Mouse (Mus musculus) liver, adult 2 months (tissue): ENCODE data around the gene Tspan11.

Experiments used
- CTCF ChIP-seq: fragments of 200-500 bp; IDR thresholded peaks from 2 replicates; pipeline ENCODE4 v1.5.1; 2011; ENCODE audit warnings: low read depth, low read length, control low read depth
- POLR2A ChIP-seq: fragments of 200-500 bp; IDR thresholded peaks from 2 replicates; pipeline ENCODE4 v1.6.1; 2011; ENCODE audit warnings: low read length, control low read depth; ENCODE audit not compliant: insufficient read depth; ENCODE audit errors: extremely low read depth

- TF ChIP-seq POLR2A (no peak), CTCF (no peak)
Measured at GRCm38 (mm10) chr6:127901261-127901660, 13.9 kb downstream of the Tspan11 start.
